Mouse (Mus musculus): ENCODE results near the gene Ttc17.

- TF ChIP-seq CTCF (IDR thresholded peaks at IDR 0.05; ENCODE audit: control insufficient read depth, insufficient read depth, insufficient read length) (no peak), MYOG (IDR thresholded peaks at IDR 0.05; ENCODE audit: control insufficient read depth, extremely low read depth, insufficient read length) (no peak), USF1 (IDR thresholded peaks at IDR 0.05; ENCODE audit: low read depth) (no peak), MYOD1 (IDR thresholded peaks at IDR 0.05; ENCODE audit: control insufficient read depth, insufficient read length, low read depth) (no peak), MAX (IDR thresholded peaks at IDR 0.05) (no peak)
Observed at GRCm38 (mm10) chr2:94334742-94335046, 71.8 kb downstream of the Ttc17 start.

Measured in C2C12 (cell line).